Mouse (Mus musculus): Measurements from ENCODE around the gene Crcp. TPM values are rescaled to one million over a fixed set of nuclear protein-coding genes. Genes with fewer than 3 reads are reported as not detected.

Crcp gene
- total RNA-seq, 2 experiments from 2014 or later = 14.9 to 15.1 TPM

GRCm38 (mm10) chr5:130052510-130052909 is 23.4 kb downstream of the Crcp start:
- intact Hi-C loops (cut with DNase I) = no loop called here
- peak in 1 of 2 experiments; percentile 51 for DNase-seq

GRCm38 (mm10) chr5:130052955-130053354 is 23.9 kb downstream of the Crcp start:
- intact Hi-C loops (cut with DNase I) = no loop called here
- no peak for DNase-seq

- intact Hi-C loops (cut with DNase I) = no loop called here
- no peak for DNase-seq
These were observed 26.6 kb downstream of the Crcp start for GRCm38 (mm10) chr5:130055688-130056087.

GRCm38 (mm10) chr5:130056303-130056702 is 27.2 kb downstream of the Crcp start:
- intact Hi-C loops (cut with DNase I) = no loop called here

GRCm38 (mm10) chr5:130059413-130060328 is 30.6 kb downstream of the Crcp start:
- peak; percentile 67 to 76 for DNase-seq
- intact Hi-C loops (cut with DNase I) = no loop called here

More at GRCm38 (mm10) chr5:130056303-130056702, 27.2 kb downstream of the Crcp start:
- DNase-seq = no peak

GRCm38 (mm10) chr5:130060329-130060665 is 31.2 kb downstream of the Crcp start:
- DNase-seq = no peak
- intact Hi-C loops (cut with DNase I) = no loop called here

- peak in 1 of 2 experiments; percentile 43 for DNase-seq
- intact Hi-C loops (cut with DNase I) = no loop called here
These were observed 33.0 kb downstream of the Crcp start for GRCm38 (mm10) chr5:130062096-130062495.

GRCm38 (mm10) chr5:130063760-130064159 is 34.7 kb downstream of the Crcp start:
- no peak for DNase-seq
- intact Hi-C loops (cut with DNase I) = no loop called here

- intact Hi-C loops (cut with DNase I) = no loop called here
- no peak for DNase-seq
These were observed 36.5 kb downstream of the Crcp start for GRCm38 (mm10) chr5:130065579-130065978.

GRCm38 (mm10) chr5:130067841-130068264 is 38.8 kb downstream of the Crcp start:
- DNase-seq = no peak
- intact Hi-C loops (cut with DNase I) = no loop called here

GRCm38 (mm10) chr5:130073026-130073425 is 43.9 kb downstream of the Crcp start, which contains the start of gene Tpst1:
TSS of gene Tpst1 (plus strand) at chr5:130073326.
- intact Hi-C loops (cut with DNase I) = no loop called here
- DNase-seq = no peak

GRCm38 (mm10) chr5:130074491-130074890 is 45.4 kb downstream of the Crcp start:
- intact Hi-C loops (cut with DNase I) = no loop called here

GRCm38 (mm10) chr5:130076396-130076795 is 47.3 kb downstream of the Crcp start:
- intact Hi-C loops (cut with DNase I) = no loop called here

More at GRCm38 (mm10) chr5:130074491-130074890, 45.4 kb downstream of the Crcp start:
- no peak for DNase-seq

GRCm38 (mm10) chr5:130078096-130078833 is 49.2 kb downstream of the Crcp start:
- peak in 1 of 2 experiments; percentile 40 for DNase-seq
- intact Hi-C loops (cut with DNase I) = no loop called here

More at GRCm38 (mm10) chr5:130076396-130076795, 47.3 kb downstream of the Crcp start:
- peak; percentile 51 to 58 for DNase-seq

GRCm38 (mm10) chr5:130078834-130079156 is 49.7 kb downstream of the Crcp start:
- no peak for DNase-seq
- intact Hi-C loops (cut with DNase I) = no loop called here

GRCm38 (mm10) chr5:130079202-130080050 is 50.3 kb downstream of the Crcp start:
- DNase-seq = peak; percentile 95 to 96
- intact Hi-C loops (cut with DNase I) = loop anchor here (5.0 kb wide), 1 partner anchor 38 kb away; no protein-coding TSS in a partner anchor

GRCm38 (mm10) chr5:130080051-130080681 is 51.1 kb downstream of the Crcp start:
- intact Hi-C loops (cut with DNase I) = loop anchor here (5.0 kb wide), 1 partner anchor 37 kb away; no protein-coding TSS in a partner anchor
- DNase-seq = no peak

GRCm38 (mm10) chr5:130081181-130081881 is 52.2 kb downstream of the Crcp start:
- no peak for DNase-seq
- intact Hi-C loops (cut with DNase I) = loop anchor here (5.0 kb wide), 1 partner anchor 36 kb away; no protein-coding TSS in a partner anchor

- no peak for DNase-seq
- intact Hi-C loops (cut with DNase I) = loop anchor here (5.0 kb wide), 1 partner anchor 35 kb away; no protein-coding TSS in a partner anchor
These were observed 53.3 kb downstream of the Crcp start for GRCm38 (mm10) chr5:130082431-130082830.
